Mouse (Mus musculus) left cerebral cortex, postnatal 4 days (tissue): ENCODE results near the gene Smyd4. TPM values are rescaled to one million over a fixed set of nuclear protein-coding genes. Genes with fewer than 3 reads are reported as not detected.
A peak's percentile ranks its signal among the peaks of the same experiment; 100 is the strongest.

Experiments used
- DNase-seq: peaks from one replicate; pipeline ENCODE4 v3.0.0-alpha.2; 2022
- intact Hi-C: fragments of 180-260 bp; cut with DNase I; formaldehyde crosslinking; loops from one replicate; pipeline ENCODE4 v1.15.1; 2025
- microRNA-seq: library from miRNA; unstranded; fragments of <30 nt; microRNA quantifications from one replicate; pipeline ENCODE4 v1.2.0, GENCODE M21; 2022
- total RNA-seq, 2 experiments: library from RNA; stranded (reverse); gene quantifications; 2 replicates each; pipeline ENCODE4 v1.2.3; 2021

Gene Smyd4
- total RNA-seq, 2 experiments from 2014 or later: 18.9 to 19.1 TPM

DNA sequence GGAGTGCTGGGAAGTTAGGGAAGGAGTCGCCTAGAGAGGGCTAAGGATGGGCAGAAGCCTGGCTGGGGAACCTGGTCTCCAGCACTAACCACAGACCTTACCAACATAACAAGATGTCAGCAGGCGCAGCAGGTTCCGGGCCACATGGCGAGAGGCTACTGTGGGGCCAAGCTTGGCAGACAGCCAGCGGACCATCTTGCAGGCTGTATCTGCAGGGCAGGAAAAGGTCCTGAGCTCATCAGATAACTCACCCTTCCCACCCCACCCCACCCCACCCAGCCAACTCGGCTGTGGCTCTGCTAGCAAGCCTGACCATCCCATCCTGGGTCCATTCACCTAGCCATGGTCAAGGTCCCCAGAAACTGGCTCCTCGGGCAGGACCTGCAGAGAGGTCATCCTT is 101.5 kb downstream of the Smyd4 start:
- intact Hi-C loops: no loop called here
- peak; percentile 49 for DNase-seq

DNA sequence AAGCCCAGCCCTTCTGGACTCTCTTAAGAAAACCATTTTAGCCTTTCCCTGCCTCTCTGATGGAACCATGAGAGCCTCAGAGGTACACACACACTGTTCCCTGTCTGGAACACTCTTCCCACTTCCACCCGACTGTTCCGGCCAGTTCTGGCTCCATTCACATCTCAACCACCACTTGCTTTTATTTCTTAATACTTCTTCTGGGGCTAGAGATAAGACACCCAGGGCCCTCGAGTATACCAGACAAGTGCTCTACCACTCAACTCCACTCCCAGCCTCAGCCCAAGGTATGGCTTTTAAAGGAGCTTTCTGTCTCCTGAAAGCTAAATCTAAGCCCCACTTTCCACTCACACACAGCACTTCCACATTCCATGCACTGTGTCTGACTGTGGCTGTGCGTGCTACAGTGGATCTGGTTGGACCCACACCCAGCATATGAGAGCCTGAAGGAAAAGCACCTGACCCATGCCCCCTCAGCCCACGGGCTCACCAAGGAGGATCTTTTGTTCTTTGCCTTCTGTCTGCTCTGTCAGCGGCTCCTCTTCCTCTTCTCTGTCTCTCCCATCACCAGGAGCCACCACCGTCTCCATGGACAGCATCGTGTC is 102.2 kb downstream of the Smyd4 start:
- DNase-seq: no peak
- intact Hi-C loops: no loop called here

DNA sequence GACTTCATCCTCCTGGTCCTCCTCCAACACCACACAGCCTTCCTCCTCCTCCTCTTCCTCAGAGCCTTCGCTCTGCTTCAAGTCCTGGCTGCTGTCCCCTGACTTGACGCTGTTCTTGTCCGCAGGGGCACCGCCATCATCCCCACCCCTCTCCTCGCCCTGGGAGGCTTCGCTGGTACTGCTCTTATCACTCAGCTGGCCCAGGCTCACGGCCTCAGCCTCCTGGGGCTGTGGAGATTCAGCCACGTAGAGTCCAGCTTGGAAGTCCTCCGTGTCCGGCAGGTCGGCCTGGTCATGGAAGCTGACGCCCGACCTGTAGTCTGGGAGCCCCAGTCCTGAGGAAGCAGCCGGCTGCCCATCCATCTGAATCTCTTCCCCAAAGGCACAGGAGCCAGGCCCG is 102.7 kb downstream of the Smyd4 start:
- intact Hi-C loops: no loop called here
- DNase-seq: no peak

DNA sequence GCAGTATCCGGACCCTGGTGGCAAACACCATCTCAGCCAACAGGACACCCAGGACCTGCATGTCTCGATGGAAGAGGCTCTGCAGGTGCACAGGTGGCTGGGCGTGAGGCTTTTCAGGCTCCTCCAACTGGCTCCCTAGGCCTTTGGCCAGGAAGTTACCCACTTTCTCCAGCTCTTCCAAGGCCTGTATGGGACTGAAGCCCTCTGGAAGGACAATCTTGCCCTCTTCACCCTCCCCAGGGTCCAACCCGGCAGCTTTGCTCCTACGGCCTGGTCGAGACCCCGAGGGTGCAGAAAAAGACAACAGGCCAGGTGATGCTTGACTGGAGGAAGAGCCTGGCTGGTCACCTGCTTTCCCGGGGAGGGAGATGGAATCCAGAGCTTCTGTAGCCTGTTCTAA is 103.8 kb downstream of the Smyd4 start:
- no peak for DNase-seq
- intact Hi-C loops: no loop called here

DNA sequence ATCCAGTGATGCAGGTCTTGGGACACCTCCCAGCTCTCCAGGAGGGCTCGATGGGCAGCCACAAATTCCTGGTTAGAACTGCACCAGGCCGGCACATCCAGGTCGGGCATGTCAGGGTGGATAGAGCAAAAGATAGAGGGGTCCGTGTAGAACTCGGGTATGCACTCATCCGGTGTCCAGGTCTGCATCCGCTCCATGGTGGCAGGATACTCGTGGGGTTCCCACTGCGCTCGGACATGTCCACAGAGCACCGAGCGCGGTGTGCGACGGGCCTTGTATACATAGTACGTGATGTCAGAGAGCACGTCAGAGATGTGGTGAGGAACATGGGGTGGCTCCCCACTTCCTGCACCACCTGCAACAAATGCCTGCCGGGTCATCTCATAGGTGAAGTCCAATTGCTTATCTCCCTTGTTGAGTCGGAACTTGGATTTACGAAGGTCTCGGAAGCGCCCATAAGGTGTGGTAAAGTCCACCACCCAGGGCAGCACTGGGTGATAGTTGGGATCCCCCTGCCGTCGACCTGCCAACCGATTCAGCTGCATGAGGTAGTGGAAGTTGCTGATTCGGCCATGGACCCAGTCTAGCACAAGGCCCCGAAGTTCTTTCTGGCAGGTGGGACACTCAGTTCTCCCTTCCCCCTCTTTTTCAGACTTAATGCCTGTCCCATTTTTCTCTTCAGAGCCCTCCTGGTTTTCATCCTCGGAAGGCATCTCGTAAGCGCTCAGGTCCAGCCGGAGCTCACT is 104.8 kb downstream of the Smyd4 start:
- intact Hi-C loops: no loop called here
- no peak for DNase-seq

DNA sequence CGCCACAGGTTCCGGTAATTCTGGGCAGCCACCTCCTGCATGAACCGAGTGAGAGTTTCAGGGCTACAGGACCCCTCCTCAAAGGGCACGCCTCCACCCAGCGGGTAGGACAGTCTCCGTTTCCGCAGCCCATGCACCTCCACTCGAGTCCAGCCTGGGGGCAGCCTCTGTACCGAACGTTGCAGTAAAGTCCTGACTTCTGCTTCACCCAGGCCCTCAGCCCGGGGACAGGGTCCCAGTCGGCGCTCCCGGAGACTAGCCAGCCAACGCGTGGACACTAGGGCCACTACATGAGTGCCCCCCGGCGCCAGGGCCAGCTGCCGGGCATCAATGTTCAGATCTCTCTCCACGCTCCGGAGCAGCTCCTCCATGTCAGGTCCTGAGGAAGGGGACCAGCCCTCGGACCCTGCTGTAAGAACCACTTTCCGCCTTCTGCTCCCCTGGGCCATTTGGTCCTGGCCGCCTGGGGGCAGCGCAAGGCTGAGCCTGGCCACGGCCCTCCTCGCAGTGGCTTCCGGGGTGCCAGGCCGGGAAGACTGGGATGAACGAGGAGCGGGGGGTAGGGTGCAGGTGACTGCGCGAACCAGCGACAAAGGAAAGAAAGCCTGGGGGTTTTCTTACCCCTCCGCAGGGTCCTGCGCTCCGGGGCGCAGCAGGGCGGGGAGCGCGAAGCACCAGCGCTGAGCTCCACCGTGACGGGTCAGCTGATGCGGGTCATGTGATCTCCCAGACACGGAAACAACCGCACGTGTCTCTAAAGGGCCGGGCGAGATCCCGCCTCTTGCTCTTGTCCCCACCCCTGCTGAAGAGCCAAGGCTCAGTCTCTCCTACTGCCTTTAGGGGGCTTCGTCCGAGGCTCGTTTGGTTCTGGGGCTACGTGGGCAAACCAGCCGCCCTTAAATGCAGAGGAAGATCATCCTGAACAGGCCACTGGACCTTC is 106.0 kb downstream of the Smyd4 start, which contains the start of gene Wdr81:
Wdr81 (minus strand) TSS at position 727 of the 940 bp plus-strand sequence.
- DNase-seq: peak; percentile 85
- intact Hi-C loops: no loop called here

Small RNAs within 50 kb of the gene (microRNA-seq; reads per million reads assigned to microRNA genes)
- gene Gm47300: not detected

Other genes starting within 250 kb of the Smyd4 start
- gene Hic1, start 178.9 kb upstream of the Smyd4 start, total RNA-seq: 1 to 10 TPM; 5.2 to 5.6 TPM
- 10 to 100 TPM in 1 of 2 experiments, 1 to 10 TPM in 1; 9.2 to 11.2 TPM for gene Ovca2, start 169.6 kb upstream of the Smyd4 start, total RNA-seq
- gene Dph1, start 157.2 kb upstream of the Smyd4 start, total RNA-seq: 10 to 100 TPM; 15.2 to 15.3 TPM
- 10 to 100 TPM; 31.6 to 35.4 TPM for gene Rtn4rl1, start 154.7 kb upstream of the Smyd4 start, total RNA-seq
- 10 to 100 TPM; 43.4 to 48.8 TPM for gene Rpa1, start 109 bp upstream of the Smyd4 start, total RNA-seq
- 10 to 100 TPM; 15.1 to 19.9 TPM for gene Serpinf1, start 74.3 kb downstream of the Smyd4 start, total RNA-seq
- gene Serpinf2, start 91.2 kb downstream of the Smyd4 start, total RNA-seq: under 1 TPM in 1 of 2 experiments, not detected in 1; 0.26 TPM
- 10 to 100 TPM; 17.6 to 19.1 TPM for gene Wdr81, start 106.3 kb downstream of the Smyd4 start, total RNA-seq
- under 1 TPM; 0.80 to 0.95 TPM for gene Tlcd2, start 113.3 kb downstream of the Smyd4 start, total RNA-seq
- gene Prpf8, start 138.4 kb downstream of the Smyd4 start, total RNA-seq: 100 to 1,000 TPM; 136 to 137 TPM
- 1 to 10 TPM; 1.8 to 1.9 TPM for gene Rilp, start 161.7 kb downstream of the Smyd4 start, total RNA-seq
- 1 to 10 TPM; 3.0 to 3.5 TPM for gene Scarf1, start 165.1 kb downstream of the Smyd4 start, total RNA-seq
- 10 to 100 TPM; 43.5 to 51.1 TPM for gene Slc43a2, start 183.3 kb downstream of the Smyd4 start, total RNA-seq
- 100 to 1,000 TPM; 249 to 259 TPM for gene Pitpna, start 239.7 kb downstream of the Smyd4 start, total RNA-seq